Mouse (Mus musculus) spleen, adult 2 months (tissue): Measurements from ENCODE around the gene Cnot2.

ENCODE experiments used
- CTCF ChIP-seq: fragments of 200-500 bp; IDR thresholded peaks from 2 replicates; pipeline ENCODE4 v1.5.1; 2011; ENCODE audit warnings: mild to moderate bottlenecking, inconsistent platforms; ENCODE audit not compliant: insufficient read depth, insufficient read length, insufficient replicate concordance; ENCODE audit errors: extremely low read depth
- POLR2A ChIP-seq: fragments of 200-500 bp; IDR thresholded peaks from 2 replicates; pipeline ENCODE4 v1.6.1; 2011; ENCODE audit warnings: low read depth, low read length, inconsistent platforms

DNA sequence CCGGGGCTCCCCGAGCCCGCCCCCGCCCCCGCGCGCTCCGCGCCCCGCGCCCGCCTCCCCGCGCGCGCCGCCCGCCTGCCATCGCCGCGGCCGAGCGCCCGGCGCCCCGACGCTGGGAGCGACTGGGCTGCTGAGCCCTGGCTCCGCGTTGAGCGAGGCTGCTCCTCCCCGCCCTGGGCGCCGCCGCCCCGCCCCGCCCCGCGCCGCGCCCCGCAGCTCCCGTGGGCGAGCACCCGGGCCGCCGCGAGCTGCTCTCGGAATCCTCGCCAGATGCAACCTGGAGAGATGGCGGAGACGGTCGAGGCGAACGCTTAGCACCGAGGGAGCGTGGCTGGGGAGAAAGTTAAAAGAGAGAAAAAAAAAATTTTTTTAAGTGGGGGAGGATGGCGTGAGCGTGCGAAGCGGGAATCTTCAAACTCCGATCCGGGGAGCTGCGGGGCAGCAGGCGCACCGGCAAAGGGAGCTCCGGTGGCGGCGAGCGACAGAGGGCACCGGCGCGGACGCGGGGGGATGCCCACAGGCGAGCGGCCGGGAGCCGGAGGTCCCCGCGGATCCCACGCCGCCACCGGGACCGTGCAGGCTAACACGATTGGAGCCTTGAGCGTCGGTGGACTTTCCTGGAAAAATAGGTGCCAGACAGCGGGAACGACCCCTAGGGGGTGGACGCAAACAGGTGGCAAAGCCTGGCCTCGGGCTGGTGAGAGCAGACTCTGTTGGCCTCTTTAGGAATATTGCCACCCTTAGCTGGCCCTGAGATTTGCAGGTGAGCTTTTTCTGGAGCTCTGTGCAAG is 107.4 kb downstream of the Cnot2 start, which contains the start of gene Kcnmb4:
- TF ChIP-seq CTCF (no peak), POLR2A (no peak)
